Mouse (Mus musculus): Measurements from ENCODE around the gene Washc2. TPM values are rescaled to one million over a fixed set of nuclear protein-coding genes. Genes with fewer than 3 reads are reported as not detected.
"Not testable (repeated sequence)": the region's sequence is repeated elsewhere in the genome, so short reads cannot be mapped to it uniquely, and the experiment has no call there.

Washc2 gene
- polyA plus RNA-seq, 1 experiment from 2014 or later, result 40.5 TPM

DNA sequence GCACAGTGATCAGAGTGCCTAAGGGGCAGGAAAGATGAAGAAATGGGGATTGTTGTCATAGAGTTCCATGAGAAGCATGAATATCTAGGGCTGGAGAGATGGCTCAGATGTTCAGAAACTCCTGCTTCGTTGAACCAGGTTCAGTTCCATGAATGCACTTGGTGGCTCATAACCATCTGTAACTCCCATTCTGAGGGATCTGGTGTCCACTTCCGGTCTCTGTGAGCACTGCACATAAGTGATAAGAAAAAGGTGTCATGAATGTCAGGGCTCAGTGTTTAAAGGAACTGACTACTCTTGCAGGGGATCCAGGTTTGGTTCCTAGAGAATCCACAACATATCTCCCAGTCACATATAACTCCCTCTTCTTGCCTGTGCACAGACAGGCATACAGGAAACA lies 8.2 kb upstream of the Washc2 start:
- Histone ChIP-seq H3K4me2 (ENCODE audit: low read length) (no peak overlapping the region), H3K4me3 (replicated peaks; ENCODE audit: low read depth, low read length) (no peak overlapping the region), H3K4me1 (replicated peaks; ENCODE audit: insufficient read depth, low read length) (no peaks in the 10 kb centered on the region), H3K9ac (ENCODE audit: low read depth, low read length) (no peak overlapping the region), H3K9me3 (replicated peaks; ENCODE audit: low read length) (no peaks in the 10 kb centered on the region), H3K36me3 (ENCODE audit: insufficient read depth, low read length) (no peaks in the 10 kb centered on the region), H3K27ac (no peak overlapping the region), H3K27me3 (ENCODE audit: insufficient read depth, low read length) (no peaks in the 10 kb centered on the region)
- 66% methylated on average over 2 of the region's 2 CpGs for WGBS
- no peak for DNase-seq (ENCODE audit: low spot score)
- no peak for TF ChIP-seq CTCF (IDR thresholded peaks at IDR 0.05; ENCODE audit: low read depth)
- ATAC-seq (replicated peaks; ENCODE audit: low FRiP score, low read depth), result no peak

DNA sequence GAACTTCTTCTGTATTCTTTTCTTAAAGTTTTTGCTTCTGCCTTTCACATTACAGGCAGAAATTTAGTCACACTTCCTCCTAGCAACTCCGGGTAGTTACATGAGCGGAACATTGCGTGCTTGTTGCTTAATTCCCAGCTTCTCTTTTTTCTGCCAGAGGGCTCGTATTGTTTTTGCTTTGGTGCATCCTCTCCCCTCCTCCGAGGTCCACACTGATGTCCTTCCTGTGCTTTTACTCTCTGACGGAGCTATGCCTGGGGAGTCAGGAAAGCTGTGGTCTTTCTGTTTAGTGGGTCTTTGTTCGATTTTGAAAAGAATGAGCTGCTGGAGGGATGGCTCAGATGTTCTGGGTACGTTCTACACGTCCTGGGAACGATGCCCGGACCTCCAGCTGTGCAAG lies 19.9 kb downstream of the Washc2 start:
- no peaks in the 10 kb centered on the region for H3K27me3 ChIP-seq (ENCODE audit: insufficient read depth, low read length)
- no peak overlapping the region for H3K4me2 ChIP-seq (ENCODE audit: low read length)
- TF ChIP-seq CTCF (IDR thresholded peaks at IDR 0.05; ENCODE audit: low read depth), result no peak
- no peaks in the 10 kb centered on the region for H3K9me3 ChIP-seq (replicated peaks; ENCODE audit: low read length)
- peak; percentile 3 for DNase-seq (ENCODE audit: low spot score)
- H3K4me1 ChIP-seq (replicated peaks; ENCODE audit: insufficient read depth, low read length), result no peaks in the 10 kb centered on the region
- WGBS, result 83% methylated on average over 11 of the region's 11 CpGs
- H3K9ac ChIP-seq (ENCODE audit: low read depth, low read length), result no peak overlapping the region
- H3K36me3 ChIP-seq (ENCODE audit: insufficient read depth, low read length), result peaks cover 55% of the 10 kb centered on the region
- no peak overlapping the region for H3K4me3 ChIP-seq (replicated peaks; ENCODE audit: low read depth, low read length)
- H3K27ac ChIP-seq, result no peak overlapping the region
- ATAC-seq (replicated peaks; ENCODE audit: low FRiP score, low read depth), result no peak

GRCm38 (mm10) chr6:116228785-116229525 lies 21.1 kb downstream of the Washc2 start:
- no peaks in the 10 kb centered on the region for H3K4me1 ChIP-seq (replicated peaks; ENCODE audit: insufficient read depth, low read length)
- H3K9me3 ChIP-seq (replicated peaks; ENCODE audit: low read length), result no peaks in the 10 kb centered on the region
- ATAC-seq (replicated peaks; ENCODE audit: low FRiP score, low read depth) (no peak), DNase-seq (ENCODE audit: low spot score) (peak; percentile 75)
- H3K4me2 ChIP-seq (ENCODE audit: low read length), result no peak overlapping the region
- no peak overlapping the region for H3K4me3 ChIP-seq (replicated peaks; ENCODE audit: low read depth, low read length)
- no peak overlapping the region for H3K27ac ChIP-seq
- H3K36me3 ChIP-seq (ENCODE audit: insufficient read depth, low read length), result peaks cover 49% of the 10 kb centered on the region
- H3K27me3 ChIP-seq (ENCODE audit: insufficient read depth, low read length), result no peaks in the 10 kb centered on the region
- no peak overlapping the region for H3K9ac ChIP-seq (ENCODE audit: low read depth, low read length)
- WGBS, result 64% methylated on average over 12 of the region's 12 CpGs
- peak; percentile 82 for TF ChIP-seq CTCF (IDR thresholded peaks at IDR 0.05; ENCODE audit: low read depth)

- H3K36me3 ChIP-seq (ENCODE audit: insufficient read depth, low read length), result peaks cover 32% of the 10 kb centered on the region
- H3K4me1 ChIP-seq (replicated peaks; ENCODE audit: insufficient read depth, low read length); H3K4me2 ChIP-seq (ENCODE audit: low read length); H3K27ac ChIP-seq; H3K27me3 ChIP-seq (ENCODE audit: insufficient read depth, low read length); H3K9me3 ChIP-seq (replicated peaks; ENCODE audit: low read length); DNase-seq (ENCODE audit: low spot score); ATAC-seq (replicated peaks; ENCODE audit: low FRiP score, low read depth); H3K9ac ChIP-seq (ENCODE audit: low read depth, low read length); H3K4me3 ChIP-seq (replicated peaks; ENCODE audit: low read depth, low read length): not testable (repeated sequence)
- 92% methylated on average over 2 of the region's 2 CpGs for WGBS
Observed at GRCm38 (mm10) chr6:116234821-116235220, 27.0 kb downstream of the Washc2 start.

DNA sequence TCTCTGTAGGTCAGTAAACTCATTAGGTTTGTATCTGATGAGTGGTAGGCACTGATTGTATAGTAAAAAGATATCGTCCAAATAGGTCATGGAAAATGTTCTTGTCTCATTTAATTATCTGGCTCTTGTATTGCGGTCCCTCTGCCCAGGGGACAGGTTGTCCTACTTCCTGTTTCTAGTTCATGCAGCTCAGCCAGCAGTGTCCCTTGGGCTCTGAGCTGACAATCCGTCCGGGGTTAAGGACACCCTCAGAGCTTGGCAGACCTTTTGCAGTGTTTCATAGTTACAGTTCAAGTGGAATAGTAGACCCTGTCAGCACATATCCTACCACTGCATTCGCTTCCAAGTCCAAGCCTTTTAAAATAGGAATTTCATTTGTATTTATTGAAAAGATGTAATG lies 27.5 kb downstream of the Washc2 start:
- DNase-seq (ENCODE audit: low spot score) (no peak), ATAC-seq (replicated peaks; ENCODE audit: low FRiP score, low read depth) (no peak)
- Histone ChIP-seq H3K4me2 (ENCODE audit: low read length) (no peak overlapping the region), H3K9me3 (replicated peaks; ENCODE audit: low read length) (no peaks in the 10 kb centered on the region), H3K27ac (no peak overlapping the region), H3K27me3 (ENCODE audit: insufficient read depth, low read length) (no peaks in the 10 kb centered on the region), H3K36me3 (ENCODE audit: insufficient read depth, low read length) (peaks cover 33% of the 10 kb centered on the region), H3K4me3 (replicated peaks; ENCODE audit: low read depth, low read length) (no peak overlapping the region), H3K4me1 (replicated peaks; ENCODE audit: insufficient read depth, low read length) (no peaks in the 10 kb centered on the region), H3K9ac (ENCODE audit: low read depth, low read length) (no peak overlapping the region)
- TF ChIP-seq CTCF (IDR thresholded peaks at IDR 0.05; ENCODE audit: low read depth), result no peak
- 85% methylated on average over 5 of the region's 5 CpGs for WGBS

DNA sequence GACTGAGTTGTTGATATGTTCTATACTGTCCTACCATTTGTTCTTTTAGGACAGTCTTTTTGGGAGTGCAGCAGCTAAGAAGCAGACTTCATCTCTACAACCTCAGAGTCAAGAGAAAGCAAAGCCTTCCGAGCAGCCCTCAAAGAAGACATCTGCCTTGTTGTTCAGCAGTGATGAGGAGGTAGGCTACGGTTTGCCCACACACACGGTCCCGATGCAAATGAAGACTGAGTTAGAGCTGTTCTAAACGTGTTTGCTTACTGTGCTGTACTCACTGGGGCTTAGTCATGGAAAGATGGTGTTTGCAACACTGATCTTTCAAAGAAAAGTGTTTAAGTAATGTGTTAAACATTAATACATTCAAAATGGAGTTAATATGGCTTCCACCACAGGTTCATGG lies 30.2 kb downstream of the Washc2 start:
- ATAC-seq (replicated peaks; ENCODE audit: low FRiP score, low read depth), result no peak
- WGBS, result 93% methylated on average over 5 of the region's 5 CpGs
- no peak for DNase-seq (ENCODE audit: low spot score)
- TF ChIP-seq CTCF (IDR thresholded peaks at IDR 0.05; ENCODE audit: low read depth), result no peak
- Histone ChIP-seq H3K36me3 (ENCODE audit: insufficient read depth, low read length) (peaks cover 37% of the 10 kb centered on the region), H3K27ac (no peak overlapping the region), H3K27me3 (ENCODE audit: insufficient read depth, low read length) (no peaks in the 10 kb centered on the region), H3K9ac (ENCODE audit: low read depth, low read length) (no peak overlapping the region), H3K4me1 (replicated peaks; ENCODE audit: insufficient read depth, low read length) (no peaks in the 10 kb centered on the region), H3K4me3 (replicated peaks; ENCODE audit: low read depth, low read length) (no peak overlapping the region), H3K4me2 (ENCODE audit: low read length) (no peak overlapping the region), H3K9me3 (replicated peaks; ENCODE audit: low read length) (no peaks in the 10 kb centered on the region)

DNA sequence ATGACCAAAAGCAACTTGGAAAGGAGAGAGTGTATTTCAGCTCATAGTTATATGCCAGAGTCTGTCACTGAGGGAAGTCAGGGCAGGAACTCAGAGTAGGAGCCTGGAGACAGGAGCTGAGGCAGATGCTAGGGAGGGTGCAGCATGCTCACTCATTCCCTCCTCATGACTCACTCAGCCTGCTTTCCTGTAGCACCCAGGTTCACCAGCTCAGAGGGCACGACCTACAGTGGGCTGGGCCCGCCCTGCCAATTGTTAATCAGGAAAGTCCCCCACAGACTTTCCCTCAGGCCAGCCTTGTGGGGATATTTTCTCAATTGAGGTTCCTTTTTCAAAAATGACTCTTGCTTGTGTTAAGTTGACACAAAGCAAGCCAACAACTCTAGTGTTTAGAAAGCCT lies 32.5 kb downstream of the Washc2 start:
- Histone ChIP-seq H3K36me3 (ENCODE audit: insufficient read depth, low read length) (peaks cover 43% of the 10 kb centered on the region), H3K27ac (no peak overlapping the region), H3K9me3 (replicated peaks; ENCODE audit: low read length) (no peaks in the 10 kb centered on the region), H3K9ac (ENCODE audit: low read depth, low read length) (no peak overlapping the region), H3K27me3 (ENCODE audit: insufficient read depth, low read length) (no peaks in the 10 kb centered on the region), H3K4me3 (replicated peaks; ENCODE audit: low read depth, low read length) (no peak overlapping the region), H3K4me2 (ENCODE audit: low read length) (no peak overlapping the region), H3K4me1 (replicated peaks; ENCODE audit: insufficient read depth, low read length) (no peaks in the 10 kb centered on the region)
- no peak for TF ChIP-seq CTCF (IDR thresholded peaks at IDR 0.05; ENCODE audit: low read depth)
- ATAC-seq (replicated peaks; ENCODE audit: low FRiP score, low read depth) (no peak), DNase-seq (ENCODE audit: low spot score) (no peak)
- whole genome bisulfite sequencing, result 66% methylated on average over 2 of the region's 2 CpGs
